ENCODE assay signal across 27 mouse cellular contexts in genomic region chr11:50849310-50849709, GRCm38 (mm10). TPM values are rescaled to one million over a fixed set of nuclear protein-coding genes. Genes with fewer than 3 reads are reported as not detected.
A peak's percentile ranks its signal among the peaks of the same experiment; 100 is the strongest.
DNase-seq lines count a peak whose midpoint lies in the region; ATAC-seq and TF ChIP-seq lines count a peak whose summit lies in the region.
"Had no signal": no experiment of that assay in that cellular context is flagged by ENCODE, and none has a peak within 500 bp of the region (broad histone marks: within the 10 kb centered on the region; RNA-seq: fewer than 3 reads in every experiment).

No protein-coding gene starts in this region.

- H3K4me3 ChIP-seq in heart, embryonic 13.5 days, result peak overlapping the region; percentile 9; the same call in 1 of the 2 replicates
- H3K4me3 ChIP-seq in spleen, adult 2 months (ENCODE audit: extremely low read depth, insufficient read depth, insufficient read length), result peak overlapping the region; percentile 54; the same call in 1 of the 2 replicates
- H3K4me3 ChIP-seq in CH12.LX (replicated peaks in 1 of 3; ENCODE audit: low read depth in 2 of 3, low read length in 2 of 3, poor library complexity in 1 of 3), result peak overlapping the region in 2 of 3 experiments; percentile 12 to 30
- H3K4me3 ChIP-seq: erythroblast, embryonic 14.5 days; heart, adult 2 months; layer of hippocampus, adult 2 months; neural tube, embryonic 12.5 days had no signal

- peaks cover 32% of the 10 kb centered on the region for H3K4me1 ChIP-seq in heart, embryonic 13.5 days
- peaks cover 11% of the 10 kb centered on the region for H3K4me1 ChIP-seq in spleen, adult 2 months (ENCODE audit: control insufficient read depth, insufficient read depth, insufficient read length)
- peaks cover 19 to 47% of the 10 kb centered on the region in 2 experiments for H3K4me1 ChIP-seq in CH12.LX (ENCODE audit: control insufficient read depth in 1 of 2, insufficient read depth in 2 of 2)

- H3K4me2 ChIP-seq in heart, embryonic 13.5 days, result peak overlapping the region; percentile 73
- H3K4me2 ChIP-seq in CH12.LX (ENCODE audit: insufficient read depth, low read depth, poor library complexity, severe bottlenecking), result peak overlapping the region; percentile 76

- 5% methylated on average over 10 of the region's 10 CpGs for WGBS in heart, embryonic 13.5 days
- 1% methylated on average over 10 of the region's 10 CpGs for WGBS in spleen, adult 2 months

- TF ChIP-seq CTCF in spleen, adult 2 months (IDR thresholded peaks at IDR 0.05; ENCODE audit: extremely low read depth, insufficient read depth, insufficient read length, insufficient replicate concordance), result no peak
- no peak for TF ChIP-seq CTCF in CH12.LX (conservative IDR thresholded peaks at IDR 0.05 in 1 of 2, IDR thresholded peaks at IDR 0.05 in 1 of 2; ENCODE audit: low read depth in 2 of 2, low read length in 2 of 2)

- no peak for TF ChIP-seq POLR2A in spleen, adult 2 months (IDR thresholded peaks at IDR 0.05; ENCODE audit: low read depth, low read length)
- TF ChIP-seq POLR2A in CH12.LX (IDR thresholded peaks at IDR 0.05; ENCODE audit: low read depth, low read length), result no peak

- dilution Hi-C loops in CH12.LX (cut with MboI; ENCODE audit: extremely low pct_ligation_motif_present, extremely low pct_unique_long_range_greater_than_20kb, low sequenced_read_pairs), result no loop called here

- no peak for ATAC-seq in heart, embryonic 13.5 days (ENCODE audit: extremely low read depth, insufficient number of reproducible peaks, low FRiP score, low TSS enrichment)
- ATAC-seq: activated CD4-positive, CD25-positive, alpha-beta regulatory T cell, adult 4 months; forebrain, postnatal 0 days; hindbrain, embryonic 16.5 days; intestine, postnatal 0 days; Patski had no signal

- H3K27ac ChIP-seq in heart, embryonic 13.5 days (replicated peaks), result no peak overlapping the region
- peak overlapping the region; percentile 40; the same call in 1 of the 2 replicates for H3K27ac ChIP-seq in spleen, adult 2 months (ENCODE audit: insufficient read depth, low read length)
- H3K27ac ChIP-seq in CH12.LX (ENCODE audit: insufficient read depth, low read depth), result no peak overlapping the region
- H3K27ac ChIP-seq: heart, adult 2 months; layer of hippocampus, adult 2 months; midbrain, embryonic 10.5 days; neural tube, embryonic 12.5 days had no signal

- no peaks in the 10 kb centered on the region for H3K79me2 ChIP-seq in CH12.LX (replicated peaks; ENCODE audit: control insufficient read depth, extremely low read depth, insufficient read depth, poor library complexity, severe bottlenecking)

- no peak for TF ChIP-seq RAD21 in CH12.LX (IDR thresholded peaks at IDR 0.05; ENCODE audit: low read depth, low read length)

- H3K9me3 ChIP-seq in heart, embryonic 13.5 days, result peaks cover 8% of the 10 kb centered on the region; the same call in 1 of the 2 replicates
- peaks cover 17% of the 10 kb centered on the region for H3K9me3 ChIP-seq in CH12.LX (replicated peaks; ENCODE audit: low read length)
- H3K9me3 ChIP-seq: midbrain, embryonic 10.5 days; neural tube, embryonic 12.5 days had no signal

- no peak for DNase-seq in heart, adult 11 months
- peak in 1 of 2 experiments; percentile 58 for DNase-seq in spleen, adult 2 months (ENCODE audit: low read depth in 1 of 2, low spot score in 2 of 2)
- no peak for DNase-seq in spleen, postnatal 14 days (ENCODE audit: low spot score in 2 of 2)
- DNase-seq in CH12.LX (ENCODE audit: extremely low read depth), result no peak
- peak; percentile 31 for DNase-seq in naive thymus-derived CD4-positive, alpha-beta T cell, adult 2 months (ENCODE audit: low read depth)
- no peak for DNase-seq in gastrocnemius, postnatal 25 days
- DNase-seq: cerebellum, adult 18-20 months; cerebellum, postnatal 36 days; forebrain, postnatal 0 days; heart, adult 2 months; kidney, postnatal 10 days; left cerebral cortex, postnatal 4 days; lung, adult 18-20 months; lung, postnatal 36 days had no signal

- no peak overlapping the region for H3K9ac ChIP-seq in heart, embryonic 13.5 days
- no peak overlapping the region for H3K9ac ChIP-seq in CH12.LX (ENCODE audit: insufficient read depth, low read depth)
- H3K9ac ChIP-seq: forebrain, postnatal 0 days; neural tube, embryonic 12.5 days had no signal

- in situ Hi-C loops in CH12.LX (cut with MboI; ENCODE audit: low pct_ligation_motif_present, low pct_unique_long_range_greater_than_20kb, low sequenced_read_pairs), result no loop called here

- no peaks in the 10 kb centered on the region for H3K36me3 ChIP-seq in heart, embryonic 13.5 days
- no peaks in the 10 kb centered on the region for H3K36me3 ChIP-seq in spleen, adult 2 months (ENCODE audit: control insufficient read depth, insufficient read depth, low read length)
- H3K36me3 ChIP-seq in CH12.LX (replicated peaks in 1 of 2; ENCODE audit: control insufficient read depth in 1 of 2, insufficient read depth in 1 of 2, low read length in 1 of 2), result no peaks in the 10 kb centered on the region
- H3K36me3 ChIP-seq: midbrain, embryonic 10.5 days; neural tube, embryonic 12.5 days had no signal

- TF ChIP-seq EP300 in CH12.LX (IDR thresholded peaks at IDR 0.05; ENCODE audit: low read length), result peak; percentile 42

- peaks cover 75% of the 10 kb centered on the region for H3K27me3 ChIP-seq in heart, embryonic 13.5 days (replicated peaks)
- H3K27me3 ChIP-seq in spleen, adult 2 months (ENCODE audit: control insufficient read depth, insufficient read depth, low read length), result peaks cover 3% of the 10 kb centered on the region; the same call in 1 of the 2 replicates
- H3K27me3 ChIP-seq in CH12.LX (replicated peaks), result peaks cover 19% of the 10 kb centered on the region

TF ChIP-seq in CH12.LX, 34 proteins besides CTCF, POLR2A, EP300 and RAD21:
- TF ChIP-seq BHLHE40 (IDR thresholded peaks at IDR 0.05; ENCODE audit: low read depth, low read length), result peak; percentile 59
- no peak for TF ChIP-seq NRF1 (IDR thresholded peaks at IDR 0.05; ENCODE audit: low read depth, low read length)
- TF ChIP-seq ETS1 (conservative IDR thresholded peaks at IDR 0.05; ENCODE audit: low read depth, low read length), result peak; percentile 23; the same call in 1 of the 2 replicates
- no peak for TF ChIP-seq JUND (conservative IDR thresholded peaks at IDR 0.05; ENCODE audit: low read depth, low read length)
TF ChIP-seq in CH12.LX: peak in this region for 2.

RNA-seq across cellular contexts. Expression of gene Grm6, which starts 1.2 kb away (rescaled TPM):
- not detected in 2 replicates for polyA plus RNA-seq in heart, embryonic 13.5 days (2015; fragmentation: Nextera tagmentation; extraction: Ambion mirVana)
- 1.9 and 2.2 TPM in 2 replicates for polyA plus RNA-seq in spleen, adult 2 months (2012; rRNA removed)
- total RNA-seq in CH12.LX (2012; rRNA removed), result 0.08 and 0.21 TPM in 2 replicates
- total RNA-seq in CH12.LX (2014; rRNA removed), result 0.23 and 0.42 TPM in 2 replicates
- polyA plus RNA-seq in CH12.LX (2012; ENCODE audit: insufficient read length, low read depth), result 0.74 and 1.0 TPM in 2 replicates
- total RNA-seq in gastrocnemius, postnatal 25 days (2021), result not detected
- total RNA-seq: forebrain, postnatal 0 days; gastrocnemius, adult 18-20 months; layer of hippocampus, adult 2 months; left cerebral cortex, postnatal 4 days; liver, adult 2 months had no signal
- polyA plus RNA-seq: activated CD4-positive, CD25-positive, alpha-beta regulatory T cell, adult 4 months; embryonic facial prominence, embryonic 11.5 days; erythroblast, embryonic 14.5 days; forebrain, postnatal 0 days; hindbrain, embryonic 16.5 days; intestine, postnatal 0 days; liver, adult 2 months; midbrain, embryonic 10.5 days; Patski; stomach, embryonic 14.5 days had no signal

RNA-seq across cellular contexts. Expression of gene Zfp879, which starts 8.0 kb away (rescaled TPM):
- 0.31 and 0.49 TPM in 2 replicates for polyA plus RNA-seq in heart, embryonic 13.5 days (2015; fragmentation: Nextera tagmentation; extraction: Ambion mirVana)
- 0.08 TPM in 1 of 2 replicates, not detected in the other for polyA plus RNA-seq in spleen, adult 2 months (2012; rRNA removed)
- total RNA-seq in CH12.LX (2012; rRNA removed), result not detected in 2 replicates
- not detected in 2 replicates for total RNA-seq in CH12.LX (2014; rRNA removed)
- polyA plus RNA-seq in CH12.LX (2012; ENCODE audit: insufficient read length, low read depth), result not detected in 2 replicates
- total RNA-seq in gastrocnemius, postnatal 25 days (2021), result 1 to 10 TPM; 1.6 to 1.8 TPM
- polyA plus RNA-seq: activated CD4-positive, CD25-positive, alpha-beta regulatory T cell, adult 4 months; erythroblast, embryonic 14.5 days had no signal

RNA-seq across cellular contexts. Expression of gene Zfp354c, which starts 21.8 kb away (rescaled TPM):
- polyA plus RNA-seq in heart, embryonic 13.5 days (2015; fragmentation: Nextera tagmentation; extraction: Ambion mirVana), result 12.6 and 13.5 TPM in 2 replicates
- polyA plus RNA-seq in spleen, adult 2 months (2012; rRNA removed), result 0.76 and 1.2 TPM in 2 replicates
- total RNA-seq in CH12.LX (2012; rRNA removed), result 1.1 and 1.4 TPM in 2 replicates
- total RNA-seq in CH12.LX (2014; rRNA removed), result 1.9 and 2.1 TPM in 2 replicates
- 2.2 TPM in 2 replicates for polyA plus RNA-seq in CH12.LX (2012; ENCODE audit: insufficient read length, low read depth)
- 1 to 10 TPM; 4.3 to 5.0 TPM for total RNA-seq in gastrocnemius, postnatal 25 days (2021)
- polyA plus RNA-seq: erythroblast, embryonic 14.5 days had no signal

RNA-seq across cellular contexts. Expression of gene Zfp454, which starts 38.1 kb away (rescaled TPM):
- 2.7 and 3.7 TPM in 2 replicates for polyA plus RNA-seq in heart, embryonic 13.5 days (2015; fragmentation: Nextera tagmentation; extraction: Ambion mirVana)
- polyA plus RNA-seq in spleen, adult 2 months (2012; rRNA removed), result 0.06 TPM in 1 of 2 replicates, not detected in the other
- total RNA-seq in CH12.LX (2012; rRNA removed) (not detected in 2 replicates), CH12.LX (2014; rRNA removed) (not detected in 2 replicates)
- polyA plus RNA-seq in CH12.LX (2012; ENCODE audit: insufficient read length, low read depth), result not detected in 2 replicates
- total RNA-seq in gastrocnemius, postnatal 25 days (2021), result 1 to 10 TPM; 1.8 TPM
- polyA plus RNA-seq: activated CD4-positive, CD25-positive, alpha-beta regulatory T cell, adult 4 months; erythroblast, embryonic 14.5 days had no signal
